Mouse (Mus musculus) ES-Bruce4 (cell line): Measurements from ENCODE around the gene Wdr82. TPM values are rescaled to one million over a fixed set of nuclear protein-coding genes. Genes with fewer than 3 reads are reported as not detected.

Experiments
- H3K27ac ChIP-seq: 2 replicates; pipeline ENCODE4 v1.5.1; 2012; ENCODE audit warnings: low read length, inconsistent platforms; ENCODE audit not compliant: insufficient read depth
- H3K27me3 ChIP-seq: 2 replicates; pipeline ENCODE4 v1.6.1; 2012; ENCODE audit warnings: mild to moderate bottlenecking, low read length, inconsistent platforms; ENCODE audit not compliant: control insufficient read depth, poor library complexity, insufficient read depth, severe bottlenecking
- H3K36me3 ChIP-seq: 2 replicates; pipeline ENCODE4 v1.6.1; 2012; ENCODE audit warnings: inconsistent platforms, mild to moderate bottlenecking, low read length, moderate library complexity; ENCODE audit not compliant: control insufficient read depth, poor library complexity, insufficient read depth, severe bottlenecking
- H3K4me1 ChIP-seq: one replicate; pipeline ENCODE4 v1.8.1; 2011; ENCODE audit warnings: low read length; ENCODE audit not compliant: control insufficient read depth, insufficient read depth
- H3K4me3 ChIP-seq: 2 replicates; pipeline ENCODE4 v1.5.1; 2011; ENCODE audit warnings: low read depth, mild to moderate bottlenecking, low read length
- H3K9ac ChIP-seq: 2 replicates; pipeline ENCODE4 v1.6.1; 2012; ENCODE audit warnings: low read depth, mild to moderate bottlenecking, inconsistent platforms; ENCODE audit not compliant: poor library complexity, severe bottlenecking
- H3K9me3 ChIP-seq: replicated peaks from 2 replicates; pipeline ENCODE4 v1.6.1; 2012; ENCODE audit warnings: mild to moderate bottlenecking, low read length, inconsistent platforms; ENCODE audit not compliant: control insufficient read depth, poor library complexity, insufficient read depth, severe bottlenecking
- CTCF ChIP-seq: IDR thresholded peaks from one replicate; pipeline ENCODE4 v1.8.1; 2011; ENCODE audit warnings: low read depth, low read length
- EP300 ChIP-seq: IDR thresholded peaks from 2 replicates; pipeline ENCODE4 v1.6.1; 2011; ENCODE audit warnings: low read depth, low read length; ENCODE audit not compliant: insufficient read depth
- POLR2A ChIP-seq: IDR thresholded peaks from one replicate; pipeline ENCODE4 v1.8.1; 2011; ENCODE audit warnings: low read length; ENCODE audit not compliant: insufficient read depth
- polyA plus RNA-seq: library from polyadenylated mRNA; stranded (reverse); fragments of >200 nt; gene quantifications from 2 replicates; pipeline ENCODE4 v1.2.4, GENCODE M21; 2011; ENCODE audit warnings: low read depth; ENCODE audit not compliant: missing spikeins, insufficient read depth, insufficient read length

Wdr82 gene
- polyA plus RNA-seq, 1 experiment: 118 TPM

DNA sequence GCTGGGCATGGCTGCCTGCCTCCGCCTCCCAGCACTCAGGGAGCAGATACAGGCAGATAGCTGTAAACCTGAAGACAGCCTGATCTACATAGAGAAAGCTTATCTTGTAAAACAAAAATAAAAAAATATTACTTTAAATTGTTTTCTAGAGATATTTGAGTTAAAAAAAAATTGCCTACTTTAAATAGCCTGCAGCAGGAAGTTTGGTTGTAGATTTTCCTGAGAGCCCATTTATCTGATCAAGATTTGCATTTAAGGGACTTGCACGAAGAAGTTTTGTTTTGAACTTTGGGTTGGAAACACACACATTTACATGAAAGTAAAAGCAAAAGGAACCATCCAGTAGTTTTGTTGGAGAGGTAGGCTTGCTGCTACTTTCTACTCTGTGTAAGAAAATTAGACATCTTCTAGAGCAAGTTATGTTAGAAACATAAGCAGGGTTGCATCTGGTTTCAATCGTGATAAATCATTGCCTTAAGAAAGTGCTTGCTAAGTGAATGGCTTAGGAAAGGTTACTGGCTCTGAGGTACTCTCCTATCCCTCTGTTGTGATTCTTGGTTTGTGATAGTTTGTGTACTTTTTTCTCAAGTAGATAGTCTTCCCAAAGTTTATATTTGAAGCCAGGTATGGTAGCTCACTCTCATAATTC lies 4.9 kb downstream of the Wdr82 start:
- peaks cover 4% of the 10 kb centered on the region for H3K4me1 ChIP-seq
- H3K4me3 ChIP-seq: no peak overlapping the region
- H3K27ac ChIP-seq: no peak overlapping the region
- no peaks in the 10 kb centered on the region for H3K27me3 ChIP-seq
- peaks cover 46% of the 10 kb centered on the region for H3K36me3 ChIP-seq
- H3K9ac ChIP-seq: no peak overlapping the region
- TF ChIP-seq POLR2A (no peak), EP300 (no peak), CTCF (no peak)
- no peaks in the 10 kb centered on the region for H3K9me3 ChIP-seq

DNA sequence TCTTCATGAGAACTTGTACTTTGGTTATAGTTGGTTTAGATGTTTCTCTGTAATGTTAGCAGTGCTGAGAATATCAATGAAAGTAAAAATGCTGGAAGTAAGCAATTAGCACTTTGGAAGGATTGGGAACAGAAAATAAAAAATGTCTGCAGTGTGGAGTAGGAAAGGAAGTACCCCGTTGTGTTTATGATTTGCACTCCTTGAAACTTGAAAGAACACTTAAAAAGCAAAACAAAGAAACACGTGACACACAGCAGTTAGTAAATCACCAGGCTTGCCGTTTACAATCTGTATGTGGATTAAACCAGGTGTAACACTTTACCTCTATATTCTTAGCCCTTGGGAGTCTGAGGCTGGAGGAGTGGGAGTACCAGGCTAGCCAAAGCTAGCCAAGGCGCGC lies 6.0 kb downstream of the Wdr82 start:
- no peak overlapping the region for H3K4me3 ChIP-seq
- H3K27ac ChIP-seq: no peak overlapping the region
- TF ChIP-seq EP300: no peak
- no peak for TF ChIP-seq POLR2A
- TF ChIP-seq CTCF: no peak
- no peak overlapping the region for H3K9ac ChIP-seq
- H3K27me3 ChIP-seq: no peaks in the 10 kb centered on the region
- H3K9me3 ChIP-seq: no peaks in the 10 kb centered on the region
- peaks cover 57% of the 10 kb centered on the region for H3K36me3 ChIP-seq
- peaks cover 4% of the 10 kb centered on the region for H3K4me1 ChIP-seq

DNA sequence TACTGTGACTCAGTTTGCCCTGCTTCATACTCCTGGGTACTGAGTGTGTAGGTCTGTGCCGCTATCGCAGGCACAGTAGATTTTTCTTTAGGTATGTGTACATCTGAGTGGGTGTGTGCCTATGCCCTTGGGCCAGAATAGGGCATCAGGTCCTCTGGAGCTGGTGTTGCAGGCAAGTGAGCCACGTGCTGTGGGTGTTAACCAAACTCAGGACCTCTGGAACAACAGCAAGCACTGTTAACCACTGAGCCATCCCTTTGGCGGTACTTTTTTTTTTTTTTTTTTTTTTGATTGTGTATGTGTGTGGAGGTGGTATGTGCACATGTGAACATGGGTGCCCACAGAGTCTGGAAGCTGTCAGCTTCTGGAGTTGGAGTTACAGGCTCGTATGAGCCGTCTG lies 7.1 kb downstream of the Wdr82 start:
- Histone ChIP-seq H3K9me3 (no peaks in the 10 kb centered on the region), H3K36me3 (peaks cover 65% of the 10 kb centered on the region), H3K4me1 (peaks cover 4% of the 10 kb centered on the region), H3K9ac (no peak overlapping the region), H3K4me3 (no peak overlapping the region), H3K27me3 (no peaks in the 10 kb centered on the region), H3K27ac (no peak overlapping the region)
- no peak for TF ChIP-seq CTCF
- no peak for TF ChIP-seq POLR2A
- TF ChIP-seq EP300: no peak

DNA sequence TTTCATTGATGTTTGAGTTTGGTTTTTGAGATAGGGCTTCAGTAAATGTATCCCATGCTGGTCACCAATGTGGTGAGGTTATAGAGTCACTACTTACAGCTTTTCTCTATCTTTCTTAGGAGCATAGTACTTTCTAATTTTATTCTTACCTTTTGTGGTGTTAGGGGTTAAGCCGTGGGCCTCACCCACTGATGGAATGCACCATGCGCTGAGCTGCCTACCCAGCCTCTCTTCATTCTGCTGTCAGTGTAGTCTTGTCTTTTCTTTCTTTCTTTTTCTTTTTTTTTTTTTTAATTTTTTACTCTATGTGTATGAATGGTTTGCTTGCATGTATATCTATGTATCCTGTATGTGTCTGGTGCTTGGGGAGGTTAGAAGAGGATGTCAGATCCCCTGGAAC lies 8.7 kb downstream of the Wdr82 start:
- Histone ChIP-seq H3K27ac (no peak overlapping the region), H3K36me3 (peaks cover 77% of the 10 kb centered on the region), H3K27me3 (no peaks in the 10 kb centered on the region), H3K9ac (no peak overlapping the region), H3K4me1 (peaks cover 6% of the 10 kb centered on the region), H3K4me3 (no peak overlapping the region), H3K9me3 (no peaks in the 10 kb centered on the region)
- no peak for TF ChIP-seq EP300
- no peak for TF ChIP-seq POLR2A
- no peak for TF ChIP-seq CTCF

DNA sequence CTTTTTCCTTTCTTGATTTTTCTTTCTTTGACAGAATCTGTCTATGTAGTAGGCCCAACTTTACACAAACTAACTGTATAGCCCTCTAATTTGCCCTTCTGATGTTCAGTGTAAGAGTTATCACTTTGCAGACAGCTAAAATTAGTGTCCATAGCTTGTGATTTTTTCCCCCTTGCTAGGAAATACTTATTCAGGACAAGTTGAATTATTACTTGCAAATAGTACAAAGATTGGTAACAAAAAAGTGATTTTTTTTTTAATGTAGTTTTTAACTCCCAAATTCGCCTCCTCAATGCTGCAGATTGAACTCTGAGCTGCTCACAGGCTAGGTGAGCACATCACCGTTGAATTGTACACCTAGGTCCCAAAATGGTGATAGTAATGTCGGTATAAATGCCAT lies 9.2 kb downstream of the Wdr82 start:
- no peaks in the 10 kb centered on the region for H3K27me3 ChIP-seq
- no peak for TF ChIP-seq CTCF
- TF ChIP-seq EP300: no peak
- TF ChIP-seq POLR2A: no peak
- H3K9me3 ChIP-seq: no peaks in the 10 kb centered on the region
- no peak overlapping the region for H3K27ac ChIP-seq
- no peak overlapping the region for H3K9ac ChIP-seq
- H3K36me3 ChIP-seq: peaks cover 80% of the 10 kb centered on the region
- H3K4me1 ChIP-seq: peaks cover 6% of the 10 kb centered on the region
- H3K4me3 ChIP-seq: no peak overlapping the region

DNA sequence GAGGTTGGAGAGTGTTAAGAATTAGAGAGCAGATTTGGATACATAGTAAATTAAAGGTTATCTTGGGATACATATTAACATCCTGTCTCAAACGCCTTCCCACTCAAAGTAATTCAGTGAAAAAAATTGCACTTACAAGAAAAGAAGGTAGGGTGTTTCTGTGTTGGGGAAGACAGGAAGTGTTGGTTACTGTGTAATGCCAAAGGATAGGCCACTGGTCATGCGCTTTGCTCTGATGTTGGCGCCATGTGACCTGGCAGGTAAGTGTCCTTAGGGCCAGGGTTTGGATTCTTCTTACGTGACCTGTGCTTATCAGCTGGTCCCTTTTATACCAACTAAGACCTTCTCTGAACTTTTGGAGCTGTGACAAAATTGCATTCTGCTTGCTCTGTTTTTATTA lies 11.4 kb downstream of the Wdr82 start:
- Histone ChIP-seq H3K27ac (no peak overlapping the region), H3K36me3 (peaks cover 89% of the 10 kb centered on the region), H3K4me1 (peaks cover 6% of the 10 kb centered on the region), H3K9me3 (no peaks in the 10 kb centered on the region), H3K9ac (no peak overlapping the region), H3K4me3 (no peak overlapping the region), H3K27me3 (no peaks in the 10 kb centered on the region)
- TF ChIP-seq CTCF: no peak
- TF ChIP-seq EP300: no peak
- TF ChIP-seq POLR2A: no peak
